Mouse (Mus musculus): ENCODE results near the gene Hist2h4. TPM values are rescaled to one million over a fixed set of nuclear protein-coding genes. Genes with fewer than 3 reads are reported as not detected.
"Not testable (repeated sequence)": the region's sequence is repeated elsewhere in the genome, so short reads cannot be mapped to it uniquely, and the experiment has no call there.

Gene Hist2h4
- 100 to 1,000 TPM in 1 of 2 experiments, 10 to 100 TPM in 1; 97.3 to 110 TPM for total RNA-seq (2021)
- long read RNA-seq, experiment 1: 0 reads
- long read RNA-seq, experiment 2: 0 reads

GRCm38 (mm10) chr3:96262979-96263550 lies at the start of gene Hist2h4:
Gene Hist2h4 (minus strand): TSS chr3:96263311.
- DNase-seq (ENCODE audit: low spot score in 2 of 2): peak; percentile 75 to 89

- no peak for DNase-seq (ENCODE audit: low spot score in 2 of 2)
Observed at GRCm38 (mm10) chr3:96312341-96313098, 49.4 kb upstream of the Hist2h4 start.

GRCm38 (mm10) chr3:96309441-96309840 lies 46.3 kb upstream of the Hist2h4 start:
- no peak for DNase-seq (ENCODE audit: low spot score in 2 of 2)

GRCm38 (mm10) chr3:96306506-96306905 lies 43.4 kb upstream of the Hist2h4 start:
- DNase-seq (ENCODE audit: low spot score in 2 of 2): no peak

- DNase-seq (ENCODE audit: low spot score in 2 of 2): no peak
Observed at GRCm38 (mm10) chr3:96302076-96302475, 39.0 kb upstream of the Hist2h4 start.

GRCm38 (mm10) chr3:96300706-96301529 lies 37.8 kb upstream of the Hist2h4 start:
- no peak for DNase-seq (ENCODE audit: low spot score in 2 of 2)

GRCm38 (mm10) chr3:96299562-96299961 lies 36.5 kb upstream of the Hist2h4 start:
- no peak for DNase-seq (ENCODE audit: low spot score in 2 of 2)

GRCm38 (mm10) chr3:96298360-96298759 lies 35.2 kb upstream of the Hist2h4 start:
- no peak for DNase-seq (ENCODE audit: low spot score in 2 of 2)

- no peak for DNase-seq (ENCODE audit: low spot score in 2 of 2)
Observed at GRCm38 (mm10) chr3:96293787-96294186, 30.7 kb upstream of the Hist2h4 start, which contains the start of gene Fcgr1. Gene Fcgr1 (minus strand): TSS chr3:96293969.

GRCm38 (mm10) chr3:96293368-96293767 lies 30.3 kb upstream of the Hist2h4 start:
- DNase-seq (ENCODE audit: low spot score in 2 of 2): no peak

- DNase-seq (ENCODE audit: low spot score in 2 of 2): no peak
Observed at GRCm38 (mm10) chr3:96292641-96293040, 29.5 kb upstream of the Hist2h4 start.

- DNase-seq (ENCODE audit: low spot score in 2 of 2): not testable (repeated sequence)
Observed at GRCm38 (mm10) chr3:96290727-96291126, 27.6 kb upstream of the Hist2h4 start.

- DNase-seq (ENCODE audit: low spot score in 2 of 2): no peak
Observed at GRCm38 (mm10) chr3:96289201-96289600, 26.1 kb upstream of the Hist2h4 start.

GRCm38 (mm10) chr3:96287334-96287733 lies 24.2 kb upstream of the Hist2h4 start:
- not testable (repeated sequence) for DNase-seq (ENCODE audit: low spot score in 2 of 2)

GRCm38 (mm10) chr3:96284457-96284856 lies 21.3 kb upstream of the Hist2h4 start:
- no peak for DNase-seq (ENCODE audit: low spot score in 2 of 2)

- DNase-seq (ENCODE audit: low spot score in 2 of 2): no peak
Observed at GRCm38 (mm10) chr3:96280660-96281059, 17.5 kb upstream of the Hist2h4 start.

GRCm38 (mm10) chr3:96277800-96278624 lies 14.9 kb upstream of the Hist2h4 start:
- DNase-seq (ENCODE audit: low spot score in 2 of 2): peak; percentile 82 to 87

- no peak for DNase-seq (ENCODE audit: low spot score in 2 of 2)
Observed at GRCm38 (mm10) chr3:96277428-96277799, 14.3 kb upstream of the Hist2h4 start.

- DNase-seq (ENCODE audit: low spot score in 2 of 2): no peak
Observed at GRCm38 (mm10) chr3:96273591-96274465, 10.7 kb upstream of the Hist2h4 start.

Data from adrenal gland, postnatal 4 days (tissue).